Mouse (Mus musculus): ENCODE measurements around the gene Ephb2.

Gene Ephb2

GRCm38 (mm10) chr4:136835621-136836386 is at the start of gene Ephb2:
Gene Ephb2 (minus strand): TSS chr4:136835988.
- peak; percentile 78 for DNase-seq (ENCODE audit: low read depth, low spot score)

- DNase-seq (ENCODE audit: low read depth, low spot score): peak; percentile 71
Observed at GRCm38 (mm10) chr4:136878601-136879000, 42.8 kb upstream of the Ephb2 start.

- peak; percentile 94 for DNase-seq (ENCODE audit: low read depth, low spot score)
Observed at GRCm38 (mm10) chr4:136878171-136878570, 42.4 kb upstream of the Ephb2 start.

- DNase-seq (ENCODE audit: low read depth, low spot score): peak; percentile 46
Observed at GRCm38 (mm10) chr4:136876971-136877370, 41.2 kb upstream of the Ephb2 start.

GRCm38 (mm10) chr4:136875012-136875411 is 39.2 kb upstream of the Ephb2 start:
- no peak for DNase-seq (ENCODE audit: low read depth, low spot score)

- DNase-seq (ENCODE audit: low read depth, low spot score): no peak
Observed at GRCm38 (mm10) chr4:136868371-136868770, 32.6 kb upstream of the Ephb2 start.

GRCm38 (mm10) chr4:136867690-136868345 is 32.0 kb upstream of the Ephb2 start:
- DNase-seq (ENCODE audit: low read depth, low spot score): peak; percentile 72

GRCm38 (mm10) chr4:136865531-136865930 is 29.7 kb upstream of the Ephb2 start:
- no peak for DNase-seq (ENCODE audit: low read depth, low spot score)

GRCm38 (mm10) chr4:136864751-136865470 is 29.1 kb upstream of the Ephb2 start:
- peak; percentile 23 for DNase-seq (ENCODE audit: low read depth, low spot score)

GRCm38 (mm10) chr4:136863517-136863916 is 27.7 kb upstream of the Ephb2 start:
- no peak for DNase-seq (ENCODE audit: low read depth, low spot score)

- no peak for DNase-seq (ENCODE audit: low read depth, low spot score)
Observed at GRCm38 (mm10) chr4:136862411-136862810, 26.6 kb upstream of the Ephb2 start.

GRCm38 (mm10) chr4:136861806-136862205 is 26.0 kb upstream of the Ephb2 start:
- DNase-seq (ENCODE audit: low read depth, low spot score): no peak

- peak; percentile 46 for DNase-seq (ENCODE audit: low read depth, low spot score)
Observed at GRCm38 (mm10) chr4:136860022-136860421, 24.2 kb upstream of the Ephb2 start.

- peak; percentile 44 for DNase-seq (ENCODE audit: low read depth, low spot score)
Observed at GRCm38 (mm10) chr4:136855081-136855480, 19.3 kb upstream of the Ephb2 start.

- no peak for DNase-seq (ENCODE audit: low read depth, low spot score)
Observed at GRCm38 (mm10) chr4:136852989-136853388, 17.2 kb upstream of the Ephb2 start.

- no peak for DNase-seq (ENCODE audit: low read depth, low spot score)
Observed at GRCm38 (mm10) chr4:136852119-136852518, 16.3 kb upstream of the Ephb2 start.

- no peak for DNase-seq (ENCODE audit: low read depth, low spot score)
Observed at GRCm38 (mm10) chr4:136848565-136848964, 12.8 kb upstream of the Ephb2 start.

- DNase-seq (ENCODE audit: low read depth, low spot score): no peak
Observed at GRCm38 (mm10) chr4:136847166-136847565, 11.4 kb upstream of the Ephb2 start.

- no peak for DNase-seq (ENCODE audit: low read depth, low spot score)
Observed at GRCm38 (mm10) chr4:136842802-136843201, 7.0 kb upstream of the Ephb2 start.

GRCm38 (mm10) chr4:136842033-136842432 is 6.2 kb upstream of the Ephb2 start:
- no peak for DNase-seq (ENCODE audit: low read depth, low spot score)

- DNase-seq (ENCODE audit: low read depth, low spot score): peak; percentile 73
Observed at GRCm38 (mm10) chr4:136841056-136841455, 5.3 kb upstream of the Ephb2 start.

- no peak for DNase-seq (ENCODE audit: low read depth, low spot score)
Observed at GRCm38 (mm10) chr4:136838462-136838861, 2.7 kb upstream of the Ephb2 start.

All from R1 (cell line).